Mouse (Mus musculus): ENCODE data around the gene Olfr532.

- TF ChIP-seq CTCF (IDR thresholded peaks at IDR 0.05; ENCODE audit: extremely low read depth, insufficient read depth, insufficient read length, insufficient replicate concordance) (no peak), POLR2A (IDR thresholded peaks at IDR 0.05; ENCODE audit: low read depth, low read length) (no peak)
Observed at GRCm38 (mm10) chr7:140376911-140377310, 44.5 kb downstream of the Olfr532 start.
